Mouse (Mus musculus) left cerebral cortex, postnatal 25 days (tissue): Measurements from ENCODE around the gene Pygo2. TPM values are rescaled to one million over a fixed set of nuclear protein-coding genes. Genes with fewer than 3 reads are reported as not detected.

Source experiments
- DNase-seq, 2 experiments: peaks; one replicate each; pipeline ENCODE4 v3.0.0; 2022; ENCODE audit warnings: low spot score in 2 of 2, mixed read lengths in 1 of 2
- intact Hi-C: fragments of 180-260 bp; cut with DNase I; formaldehyde crosslinking; loops from one replicate; pipeline ENCODE4 v1.15.1; 2025
- total RNA-seq, 2 experiments: library from RNA; stranded (reverse); gene quantifications; 2 replicates each; pipeline ENCODE4 v1.2.3; 2021

Gene Pygo2
- total RNA-seq, 2 experiments from 2014 or later = 51.6 to 60.2 TPM

- intact Hi-C loops = loop anchor here (2.0 kb wide), 1 partner anchor 36 kb away; no protein-coding TSS in a partner anchor
- no peak for DNase-seq
Observed at GRCm38 (mm10) chr3:89448720-89449537, 18.9 kb downstream of the Pygo2 start.

- DNase-seq = peak; percentile 60 to 76
- intact Hi-C loops = loop anchor here (2.0 kb wide), 1 partner anchor 35 kb away; no protein-coding TSS in a partner anchor
Observed at GRCm38 (mm10) chr3:89449541-89449940, 19.5 kb downstream of the Pygo2 start.

GRCm38 (mm10) chr3:89451916-89452315 is 21.9 kb downstream of the Pygo2 start:
- DNase-seq = no peak
- intact Hi-C loops = no loop called here

DNA sequence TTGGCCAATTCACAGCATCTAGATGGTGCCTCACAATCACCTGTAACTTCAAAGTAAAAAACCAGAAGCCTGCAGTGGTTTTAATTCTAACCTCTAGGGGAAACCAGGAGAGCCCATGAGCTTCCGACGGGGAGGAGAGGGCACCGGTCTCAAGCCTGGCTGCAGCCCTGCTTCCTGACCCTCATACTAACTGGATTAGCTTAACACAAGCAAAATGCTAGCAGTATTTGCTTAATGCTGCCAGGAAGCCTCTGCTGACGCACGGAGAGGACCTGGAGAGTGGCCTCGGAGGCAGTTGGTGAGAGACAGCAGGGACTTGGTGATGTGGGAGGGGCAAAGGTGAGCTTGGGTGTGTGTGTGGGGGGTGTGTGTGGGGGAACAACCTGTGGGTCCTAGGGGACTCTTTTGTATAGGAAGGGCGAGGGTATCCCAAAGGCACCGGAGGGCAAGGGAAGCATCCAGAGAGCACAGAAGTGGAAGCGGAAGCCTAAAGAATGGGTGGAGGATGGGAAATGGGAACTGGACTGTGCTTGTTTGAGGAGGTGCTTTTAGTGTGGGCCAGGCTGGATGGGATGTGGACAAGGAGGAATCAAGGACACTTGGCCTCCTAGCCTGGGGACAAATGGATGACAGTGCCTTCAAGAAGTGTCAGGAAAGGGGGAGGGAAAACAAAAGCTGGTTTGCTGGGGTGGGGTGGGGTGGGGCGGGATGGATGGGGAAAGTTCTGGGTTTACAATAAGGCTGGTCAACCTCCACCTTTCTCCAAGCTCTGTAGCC is 24.6 kb downstream of the Pygo2 start, which contains the start of gene Pmvk:
Gene Pmvk (plus strand): TSS at position 141 of the 777 bp plus-strand sequence.
- intact Hi-C loops = loop anchor here (5.0 kb wide), 2 partner anchors 233 to 403 kb away; no protein-coding TSS in a partner anchor

DNA sequence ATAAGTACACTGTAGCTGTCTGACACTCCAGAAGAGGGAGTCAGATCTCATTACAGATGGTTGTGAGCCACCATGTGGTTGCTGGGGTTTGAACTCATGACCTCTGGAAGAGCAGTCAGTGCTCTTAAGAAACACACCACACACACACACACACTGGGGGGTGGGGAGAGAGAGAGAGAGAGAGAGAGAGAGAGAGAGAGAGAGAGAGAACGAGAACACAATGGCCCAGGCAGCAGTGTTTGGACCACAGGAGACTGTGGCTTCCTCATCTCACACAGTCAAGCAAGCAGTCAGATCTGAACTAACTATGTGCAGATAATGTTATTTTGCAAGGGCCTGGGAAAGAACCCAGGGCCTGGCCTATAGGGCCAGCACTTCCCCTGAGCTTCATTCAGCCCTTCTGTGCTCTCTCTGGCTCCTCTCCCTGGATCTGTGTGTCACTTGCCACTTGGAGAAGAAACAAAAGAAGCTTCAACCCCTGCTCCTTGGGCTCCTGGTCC is 25.8 kb downstream of the Pygo2 start:
- intact Hi-C loops = loop anchor here (5.0 kb wide), 2 partner anchors 231 to 401 kb away; no protein-coding TSS in a partner anchor
- no peak for DNase-seq

More for the DNA sequence above, 24.6 kb downstream of the Pygo2 start, which contains the start of gene Pmvk:
- DNase-seq = no peak

GRCm38 (mm10) chr3:89456726-89457665 is 27.0 kb downstream of the Pygo2 start:
- peak; percentile 43 to 53 for DNase-seq
- intact Hi-C loops = loop anchor here (5.0 kb wide), 2 partner anchors 230 to 400 kb away; no protein-coding TSS in a partner anchor

DNA sequence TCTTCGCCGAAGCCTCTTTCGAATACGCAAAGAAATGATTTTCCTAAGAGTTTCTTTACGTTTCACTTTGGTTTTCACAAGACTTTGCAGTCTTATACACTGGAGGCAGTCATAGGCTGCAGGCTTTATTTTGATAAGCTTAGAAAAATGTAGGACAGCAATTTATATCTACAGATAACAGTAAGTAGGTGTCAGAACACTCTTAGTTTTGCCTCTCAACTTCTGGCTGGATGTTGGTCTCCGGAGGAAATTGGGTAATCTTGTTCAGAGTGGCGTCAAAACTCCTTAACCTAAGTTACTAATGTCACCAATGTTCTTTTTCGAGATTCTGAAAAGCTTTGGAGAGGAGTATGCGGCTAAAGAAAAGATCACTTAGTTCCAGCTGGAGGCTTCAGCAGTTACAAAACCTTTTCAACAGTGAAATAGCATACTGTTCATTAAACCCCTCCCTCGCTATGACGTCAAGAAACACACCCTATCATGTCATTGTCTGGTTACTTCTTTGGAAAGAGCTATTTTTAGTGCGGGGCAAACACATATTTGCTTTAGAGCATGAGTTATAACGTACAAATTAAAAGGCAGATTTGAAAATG is 28.5 kb downstream of the Pygo2 start:
- DNase-seq = no peak
- intact Hi-C loops = loop anchor here (2.0 to 5.0 kb wide), 5 partner anchors 22 to 399 kb away; partner anchors contain the start of genes Pbxip1 and Ube2q1

DNA sequence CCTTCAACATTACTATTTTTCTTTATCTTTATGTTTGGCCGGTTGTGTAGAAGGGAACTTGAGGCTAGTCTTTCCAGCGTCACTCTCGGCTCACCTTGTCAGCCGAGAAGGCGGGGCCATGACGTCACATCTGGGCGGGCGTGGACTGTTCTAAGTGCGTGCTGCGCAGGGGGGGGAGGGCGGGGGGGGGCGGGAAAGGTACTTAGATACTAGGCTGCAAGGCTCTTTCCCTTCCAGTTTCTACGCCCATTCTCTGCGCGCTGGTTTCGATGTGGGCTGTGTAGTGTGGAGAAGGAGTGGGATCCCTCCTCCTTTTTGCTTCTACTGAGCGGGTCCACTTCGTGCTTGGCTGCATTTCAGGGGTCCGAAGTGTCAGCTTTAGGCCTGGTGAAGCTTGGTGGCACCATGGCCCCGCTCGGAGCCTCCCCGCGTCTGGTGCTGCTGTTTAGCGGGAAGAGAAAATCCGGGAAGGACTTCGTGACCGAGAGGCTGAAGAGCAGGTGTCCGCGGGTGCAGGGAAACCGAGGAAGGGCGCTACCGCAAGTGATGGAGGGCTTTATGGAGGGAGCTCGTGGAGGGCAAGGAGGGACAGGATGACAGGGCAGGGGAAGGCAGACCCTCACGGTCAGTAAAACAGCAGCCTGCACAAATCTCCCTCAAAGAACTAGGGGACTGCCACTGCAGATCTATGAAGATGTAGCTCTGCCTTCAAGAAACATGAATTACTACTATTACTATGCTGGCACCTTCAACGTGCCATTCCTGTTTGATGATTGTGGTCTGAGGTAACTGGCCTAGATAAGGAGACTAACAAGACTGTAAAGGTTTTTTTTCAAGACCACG is 29.2 kb downstream of the Pygo2 start:
- intact Hi-C loops = loop anchor here (2.0 to 5.0 kb wide), 5 partner anchors 22 to 398 kb away; partner anchors contain the start of genes Pbxip1 and Ube2q1
- peak; percentile 91 to 94 for DNase-seq

- intact Hi-C loops = no loop called here
- DNase-seq = no peak
Observed at GRCm38 (mm10) chr3:89468268-89468667, 38.3 kb downstream of the Pygo2 start.

DNA sequence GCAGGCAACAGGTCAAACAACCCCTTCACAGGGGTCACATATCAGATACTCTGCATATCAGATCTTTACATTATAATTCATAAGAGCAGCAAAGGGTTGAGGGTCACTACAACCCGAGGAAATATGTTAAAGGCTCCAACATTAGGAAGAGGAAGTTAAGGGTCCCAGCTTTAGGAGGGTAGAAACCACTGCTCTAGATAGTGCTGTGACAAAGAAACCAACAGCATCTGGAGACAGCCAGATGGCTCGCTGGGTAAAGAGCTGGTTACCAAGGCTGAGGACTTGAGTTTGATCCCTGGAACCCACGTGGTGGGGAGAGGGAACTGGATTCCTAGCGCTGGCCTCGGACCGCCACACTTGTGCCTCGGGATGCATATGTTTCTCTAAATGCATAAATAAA is 42.3 kb downstream of the Pygo2 start:
- intact Hi-C loops = no loop called here
- DNase-seq = no peak

GRCm38 (mm10) chr3:89473838-89474237 is 43.8 kb downstream of the Pygo2 start:
- intact Hi-C loops = no loop called here
- DNase-seq = no peak

- no peak for DNase-seq
- intact Hi-C loops = no loop called here
Observed at GRCm38 (mm10) chr3:89479055-89479454, 49.0 kb downstream of the Pygo2 start.

DNA sequence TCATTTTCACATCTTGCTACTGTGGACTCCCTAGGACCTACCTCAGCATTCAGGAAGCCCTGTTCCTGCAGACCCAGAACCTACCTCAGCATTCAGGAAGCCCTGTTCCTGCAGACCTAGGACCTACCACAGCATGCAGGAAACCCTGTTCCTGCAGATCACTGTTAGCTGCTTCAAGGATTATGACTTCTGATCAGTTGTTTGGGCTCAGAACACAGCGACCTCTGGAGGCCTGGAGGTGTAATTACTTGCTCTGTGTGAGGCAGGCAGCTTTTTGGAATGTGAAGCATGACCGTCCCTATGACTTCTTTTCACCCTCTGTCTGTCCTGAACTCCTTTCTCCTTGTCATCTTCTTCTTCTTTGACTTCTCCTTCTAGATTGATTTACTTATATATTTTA is 51.5 kb downstream of the Pygo2 start:
- intact Hi-C loops = no loop called here
- no peak for DNase-seq

GRCm38 (mm10) chr3:89482249-89482648 is 52.2 kb downstream of the Pygo2 start:
- intact Hi-C loops = no loop called here
- DNase-seq = no peak
